ENCODE assay signal across 12 mouse cellular contexts in the genomic region with DNA sequence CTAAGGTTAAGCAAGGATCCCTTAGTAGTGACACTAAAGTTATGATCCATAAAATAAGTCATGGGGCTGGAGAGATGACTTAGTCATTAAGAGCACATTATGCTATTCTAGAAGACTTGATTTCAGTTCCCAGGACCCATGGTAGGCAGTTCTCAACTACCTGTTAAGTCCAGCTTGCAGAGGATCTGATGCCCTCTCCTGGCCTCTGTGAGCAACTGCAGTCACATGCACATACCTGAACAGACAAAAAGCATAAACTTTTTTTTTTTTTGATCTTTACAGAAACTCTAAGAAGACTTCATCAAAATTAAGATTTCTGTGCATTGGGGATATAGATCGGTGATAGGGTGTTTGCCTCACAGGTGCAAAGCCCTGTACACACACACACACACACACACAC. TPM values are rescaled to one million over a fixed set of nuclear protein-coding genes. Genes with fewer than 3 reads are reported as not detected.
DNase-seq lines count a peak whose midpoint lies in the region; ATAC-seq and TF ChIP-seq lines count a peak whose summit lies in the region.
"Had no signal": no experiment of that assay in that cellular context is flagged by ENCODE, and none has a peak within 500 bp of the region (broad histone marks: within the 10 kb centered on the region; RNA-seq: fewer than 3 reads in every experiment).

No protein-coding gene starts in this region.

- no peaks in the 10 kb centered on the region for H3K27me3 ChIP-seq in embryonic facial prominence, embryonic 11.5 days (ENCODE audit: control insufficient read depth, insufficient read depth, low read length)
- no peaks in the 10 kb centered on the region for H3K27me3 ChIP-seq in embryonic facial prominence, embryonic 10.5 days (replicated peaks; ENCODE audit: low read depth, poor library complexity, severe bottlenecking)
- H3K27me3 ChIP-seq in testis, adult 2 months (ENCODE audit: control insufficient read depth, insufficient read depth, low read length), result no peaks in the 10 kb centered on the region
- H3K27me3 ChIP-seq in limb, embryonic 10.5 days (ENCODE audit: low read depth, poor library complexity, severe bottlenecking), result no peaks in the 10 kb centered on the region
- H3K27me3 ChIP-seq: limb, embryonic 12.5 days; megakaryocyte, embryonic 14.5 days had no signal

- no peaks in the 10 kb centered on the region for H3K9me3 ChIP-seq in embryonic facial prominence, embryonic 11.5 days (replicated peaks; ENCODE audit: control insufficient read depth, low read length)
- H3K9me3 ChIP-seq in embryonic facial prominence, embryonic 10.5 days, result no peaks in the 10 kb centered on the region
- no peaks in the 10 kb centered on the region for H3K9me3 ChIP-seq in limb, embryonic 10.5 days (replicated peaks)
- H3K9me3 ChIP-seq: limb, embryonic 12.5 days; megakaryocyte, embryonic 14.5 days had no signal

- peak; percentile 25; the same call in 1 of the 2 replicates for TF ChIP-seq CTCF in testis, adult 2 months (IDR thresholded peaks at IDR 0.05; ENCODE audit: control insufficient read depth, insufficient read depth, insufficient replicate concordance, low read depth, low read length)

- TF ChIP-seq POLR2A in testis, adult 2 months (IDR thresholded peaks at IDR 0.05; ENCODE audit: control insufficient read depth, low read depth, low read length), result no peak

- ATAC-seq in embryonic facial prominence, embryonic 11.5 days (replicated peaks; ENCODE audit: insufficient number of reproducible peaks, low FRiP score, low TSS enrichment, low read depth), result no peak

- H3K4me3 ChIP-seq in embryonic facial prominence, embryonic 11.5 days (ENCODE audit: low read depth, low read length), result no peak overlapping the region
- no peak overlapping the region for H3K4me3 ChIP-seq in embryonic facial prominence, embryonic 10.5 days
- H3K4me3 ChIP-seq in testis, adult 2 months (ENCODE audit: control insufficient read depth, low read depth, low read length), result no peak overlapping the region
- no peak overlapping the region for H3K4me3 ChIP-seq in limb, embryonic 10.5 days
- H3K4me3 ChIP-seq: limb, embryonic 12.5 days; megakaryocyte, embryonic 14.5 days had no signal

- no peak overlapping the region for H3K4me2 ChIP-seq in embryonic facial prominence, embryonic 11.5 days (ENCODE audit: low read depth, low read length)
- H3K4me2 ChIP-seq: limb, embryonic 12.5 days had no signal

- H3K27ac ChIP-seq in embryonic facial prominence, embryonic 11.5 days (replicated peaks; ENCODE audit: low read depth, low read length), result no peak overlapping the region
- no peak overlapping the region for H3K27ac ChIP-seq in embryonic facial prominence, embryonic 10.5 days (replicated peaks)
- H3K27ac ChIP-seq in testis, adult 2 months (ENCODE audit: control insufficient read depth, insufficient read depth, low read depth, low read length), result no peak overlapping the region
- no peak overlapping the region for H3K27ac ChIP-seq in limb, embryonic 10.5 days
- H3K27ac ChIP-seq: limb, embryonic 12.5 days had no signal

- H3K9ac ChIP-seq in embryonic facial prominence, embryonic 11.5 days (replicated peaks; ENCODE audit: low read length), result no peak overlapping the region
- H3K9ac ChIP-seq: limb, embryonic 12.5 days had no signal

- H3K4me1 ChIP-seq in embryonic facial prominence, embryonic 11.5 days (ENCODE audit: control insufficient read depth, insufficient read depth, low read length), result no peaks in the 10 kb centered on the region
- no peaks in the 10 kb centered on the region for H3K4me1 ChIP-seq in embryonic facial prominence, embryonic 10.5 days
- no peaks in the 10 kb centered on the region for H3K4me1 ChIP-seq in testis, adult 2 months (ENCODE audit: control insufficient read depth, insufficient read depth, low read length)
- no peaks in the 10 kb centered on the region for H3K4me1 ChIP-seq in limb, embryonic 10.5 days
- H3K4me1 ChIP-seq: limb, embryonic 12.5 days; megakaryocyte, embryonic 14.5 days had no signal

- DNase-seq in embryonic facial prominence, embryonic 11.5 days (ENCODE audit: low spot score), result peak; percentile 19
- no peak for DNase-seq in embryonic facial prominence, embryonic 10.5 days (ENCODE audit: low spot score)
- no peak for DNase-seq in testis, postnatal 14 days (ENCODE audit: low spot score)
- peak; percentile 50 for DNase-seq in induced T-regulatory cell, adult 2 months (ENCODE audit: low read depth)
- no peak for DNase-seq in urinary bladder, adult 18-20 months (ENCODE audit: low spot score in 2 of 2)
- no peak for DNase-seq in cerebellum, postnatal 36 days
- DNase-seq in limb, embryonic 10.5 days (ENCODE audit: low spot score), result no peak
- DNase-seq: heart, postnatal 10 days; kidney, postnatal 14 days had no signal

- WGBS in embryonic facial prominence, embryonic 11.5 days, result 100% methylated on average over 1 of the region's 1 CpGs
- WGBS in embryonic facial prominence, embryonic 10.5 days, result 93% methylated on average over 1 of the region's 1 CpGs
- 93% methylated on average over 1 of the region's 1 CpGs for WGBS in limb, embryonic 10.5 days

- no peaks in the 10 kb centered on the region; the same call in 1 of the 2 replicates for H3K36me3 ChIP-seq in embryonic facial prominence, embryonic 11.5 days (replicated peaks; ENCODE audit: control insufficient read depth, insufficient read depth, low read depth, low read length)
- peaks cover 4% of the 10 kb centered on the region; the same call in 1 of the 2 replicates for H3K36me3 ChIP-seq in embryonic facial prominence, embryonic 10.5 days (replicated peaks)
- H3K36me3 ChIP-seq in testis, adult 2 months (ENCODE audit: control insufficient read depth, insufficient read depth, low read length), result no peaks in the 10 kb centered on the region
- peaks cover 3% of the 10 kb centered on the region; the same call in 1 of the 2 replicates for H3K36me3 ChIP-seq in limb, embryonic 10.5 days

RNA-seq across cellular contexts. Expression of a gene that starts 47.4 kb away (rescaled TPM):
- 0.86 and 1.3 TPM in 2 replicates for polyA plus RNA-seq in embryonic facial prominence, embryonic 11.5 days (2014; fragmentation: Nextera tagmentation; extraction: Ambion mirVana)
- 0.75 and 0.87 TPM in 2 replicates for polyA plus RNA-seq in embryonic facial prominence, embryonic 10.5 days (2016; fragmentation: Nextera tagmentation; extraction: Ambion mirVana)
- 3.8 and 6.3 TPM in 2 replicates for polyA plus RNA-seq in testis, adult 2 months (2012; rRNA removed)
- polyA plus RNA-seq in limb, embryonic 10.5 days (2016; fragmentation: Nextera tagmentation; extraction: Ambion mirVana), result 0.20 TPM in 2 replicates

Comparison
In these comparisons a context has a peak if more than half of its experiments do, and no peak if none do; other contexts are left out.
1. DNase-seq: peak in embryonic facial prominence, embryonic 11.5 days (single experiment) and induced T-regulatory cell, adult 2 months (single experiment); none in embryonic facial prominence, embryonic 10.5 days (single experiment), testis, postnatal 14 days (single experiment), urinary bladder, adult 18-20 months (0 of 2), cerebellum, postnatal 36 days (0 of 2) and limb, embryonic 10.5 days (single experiment).